Mouse (Mus musculus) mammary gland, adult 2 months (tissue): ENCODE measurements around the gene Krt39. TPM values are rescaled to one million over a fixed set of nuclear protein-coding genes. Genes with fewer than 3 reads are reported as not detected.

Experiments used
- polyA plus RNA-seq: library from polyadenylated mRNA; depleted of rRNA; stranded (reverse); fragments of >200 nt; gene quantifications from 2 replicates; pipeline ENCODE4 v1.2.3, GENCODE M21; 2012; ENCODE audit warnings: low replicate concordance; rRNA removed

Gene Krt39
- polyA plus RNA-seq: not detected in 2 replicates

DNA sequence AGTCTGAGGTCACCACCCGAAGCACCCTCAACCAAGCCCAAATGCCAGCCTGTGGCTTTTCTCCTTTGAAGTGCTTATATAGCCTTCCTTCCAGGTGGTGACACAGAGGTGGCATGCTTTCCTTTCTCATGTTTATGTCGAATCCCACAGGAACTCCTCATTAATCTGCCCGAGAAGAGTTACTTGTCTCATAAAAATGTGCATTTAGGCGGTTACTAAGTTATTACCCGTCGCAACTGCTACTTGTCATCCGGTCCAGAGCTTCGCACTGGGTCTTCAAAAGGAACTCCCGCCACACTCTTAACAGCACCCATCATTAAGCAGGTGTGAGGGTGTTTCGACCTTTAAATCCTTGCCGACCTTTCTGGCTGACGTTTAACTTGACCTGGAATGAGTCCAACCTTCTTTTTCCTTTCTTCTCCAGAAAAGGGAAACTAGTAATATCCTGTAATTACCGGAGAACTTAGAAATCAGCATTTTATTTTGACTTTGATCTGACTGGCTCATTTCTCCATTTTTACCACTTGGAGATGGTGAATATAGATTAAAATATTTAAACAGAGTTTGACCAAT, at the start of gene Krt39:
Krt39 (minus strand) TSS at position 51 of the 573 bp plus-strand sequence.

GRCm38 (mm10) chr11:99566530-99566929, 45.4 kb upstream of the Krt39 start, which contains the start of gene Krtap3-1:
TSS of gene Krtap3-1 (minus strand) at chr11:99566630.

GRCm38 (mm10) chr11:99559366-99559765, 38.2 kb upstream of the Krt39 start, which contains the start of gene Gm11939:
TSS of gene Gm11939 (minus strand) at chr11:99559466.

DNA sequence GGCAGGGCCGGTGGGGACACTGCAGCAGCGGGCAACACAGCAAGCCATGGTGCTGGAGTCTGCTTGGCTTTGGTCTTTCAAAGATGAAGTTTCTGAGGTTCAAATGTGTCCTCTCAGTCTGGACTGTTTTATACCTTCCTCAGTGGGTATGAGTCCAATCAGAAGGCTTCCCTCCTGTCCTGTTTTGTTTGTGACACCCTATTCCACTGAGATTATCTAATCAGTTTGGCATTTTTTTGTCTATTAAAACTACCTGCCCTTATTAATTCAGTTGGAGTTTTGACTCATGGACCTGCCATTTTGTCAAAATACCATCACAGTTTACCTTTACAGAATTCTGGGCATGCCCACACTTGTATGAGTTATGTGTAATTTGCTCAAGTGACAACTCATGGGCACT, 35.6 kb upstream of the Krt39 start, which contains the start of gene Krtap3-2:
Krtap3-2 (minus strand) TSS at position 101 of the 400 bp plus-strand sequence.

GRCm38 (mm10) chr11:99550765-99551164, 29.6 kb upstream of the Krt39 start, which contains the start of gene Krtap3-3:
TSS of gene Krtap3-3 (minus strand) at chr11:99550865.

DNA sequence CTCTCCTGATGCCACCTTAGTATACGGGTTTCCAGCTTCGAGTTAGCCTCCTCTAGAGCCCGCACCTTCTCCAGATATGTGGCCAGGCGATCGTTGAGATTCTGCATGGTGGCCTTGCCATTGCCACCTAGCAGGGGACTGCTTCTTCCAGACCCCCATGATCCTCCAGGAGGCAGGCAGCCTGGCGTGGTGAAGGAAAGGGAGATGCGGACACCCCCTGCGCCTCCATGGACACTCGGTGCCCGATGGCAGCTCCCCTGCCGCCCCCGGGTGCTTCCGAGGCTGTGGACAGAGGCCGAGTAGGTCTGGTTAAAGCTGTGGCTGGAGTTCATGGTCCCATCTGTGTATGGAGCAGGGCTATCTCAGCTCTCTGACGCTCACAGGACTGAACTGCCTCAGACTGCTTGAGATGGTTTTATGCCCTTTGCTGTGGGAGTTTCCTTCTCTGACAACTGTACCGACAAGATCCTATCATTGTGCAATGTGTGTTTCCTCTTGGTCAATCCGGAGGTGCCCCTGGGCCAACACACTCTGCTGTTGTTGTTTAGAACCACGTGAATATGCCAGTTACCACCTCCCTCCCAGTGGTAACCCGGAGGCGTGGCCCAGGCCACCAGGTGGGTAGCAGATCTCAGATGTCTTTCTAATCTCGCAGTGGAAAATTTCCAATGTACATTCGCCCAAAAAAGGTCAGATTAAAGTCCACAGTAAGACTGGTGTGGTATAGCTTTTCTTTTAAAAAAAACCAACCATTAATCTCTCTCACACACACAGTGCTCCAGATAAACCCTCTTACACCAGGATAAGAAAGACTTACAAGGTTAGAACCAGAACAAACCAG, 28.2 kb downstream of the Krt39 start, which contains the start of gene Krt23:
Krt23 (minus strand) TSS at position 405 of the 841 bp plus-strand sequence.

Other genes starting within 250 kb of the Krt39 start
- gene Krt24, start 236.1 kb downstream of the Krt39 start, polyA plus RNA-seq: 0.17 TPM in 1 of 2 replicates, not detected in the other
- gene Krt25, start 198.4 kb downstream of the Krt39 start, polyA plus RNA-seq: not detected in 2 replicates
- not detected in 2 replicates for gene Krt26, start 183.4 kb downstream of the Krt39 start, polyA plus RNA-seq
- gene Krt27, start 170.2 kb downstream of the Krt39 start, polyA plus RNA-seq: not detected in 2 replicates
- not detected in 2 replicates for gene Krt28, start 146.4 kb downstream of the Krt39 start, polyA plus RNA-seq
- gene Krt10, start 132.0 kb downstream of the Krt39 start, polyA plus RNA-seq: 2.3 and 24.1 TPM in 2 replicates
- not detected in 2 replicates for gene Krt12, start 99.1 kb downstream of the Krt39 start, polyA plus RNA-seq
- 0.13 and 0.25 TPM in 2 replicates for gene Krt20, start 83.2 kb downstream of the Krt39 start, polyA plus RNA-seq
- 2.8 and 3.9 TPM in 2 replicates for gene Krt23, start 28.2 kb downstream of the Krt39 start, polyA plus RNA-seq
- not detected in 2 replicates for gene Krt40, start 21.8 kb upstream of the Krt39 start, polyA plus RNA-seq
- gene Krtap3-3, start 29.5 kb upstream of the Krt39 start, polyA plus RNA-seq: not detected in 2 replicates
- gene Krtap3-2, start 35.5 kb upstream of the Krt39 start, polyA plus RNA-seq: 0.43 and 2.2 TPM in 2 replicates
- not detected in 2 replicates for gene Gm11939, start 38.1 kb upstream of the Krt39 start, polyA plus RNA-seq
- gene Krtap3-1, start 45.3 kb upstream of the Krt39 start, polyA plus RNA-seq: not detected in 2 replicates
- gene Krtap1-5, start 59.7 kb upstream of the Krt39 start, polyA plus RNA-seq: not detected in 2 replicates
- not detected in 2 replicates for gene Krtap1-4, start 62.3 kb upstream of the Krt39 start, polyA plus RNA-seq
- not detected in 2 replicates for gene Krtap1-3, start 70.0 kb upstream of the Krt39 start, polyA plus RNA-seq
- gene Krtap9-3, start 76.8 kb upstream of the Krt39 start, polyA plus RNA-seq: not detected in 2 replicates
- not detected in 2 replicates for gene Gm11938, start 82.0 kb upstream of the Krt39 start, polyA plus RNA-seq
- gene Gm11937, start 88.9 kb upstream of the Krt39 start, polyA plus RNA-seq: not detected in 2 replicates
- not detected in 2 replicates for gene Krtap2-4, start 93.5 kb upstream of the Krt39 start, polyA plus RNA-seq
- not detected in 2 replicates for gene Gm11562, start 99.1 kb upstream of the Krt39 start, polyA plus RNA-seq
- not detected in 2 replicates for gene Krtap4-1, start 106.9 kb upstream of the Krt39 start, polyA plus RNA-seq
- gene Krtap4-2, start 113.7 kb upstream of the Krt39 start, polyA plus RNA-seq: not detected in 2 replicates
- gene Krtap4-7, start 122.8 kb upstream of the Krt39 start, polyA plus RNA-seq: not detected in 2 replicates
- not detected in 2 replicates for gene Gm11555, start 128.9 kb upstream of the Krt39 start, polyA plus RNA-seq
- gene Gm11563, start 137.6 kb upstream of the Krt39 start, polyA plus RNA-seq: not detected in 2 replicates
- gene Krtap4-6, start 144.6 kb upstream of the Krt39 start, polyA plus RNA-seq: not detected in 2 replicates
- gene Gm14190, start 169.4 kb upstream of the Krt39 start, polyA plus RNA-seq: not detected in 2 replicates
- gene Gm14180, start 213.0 kb upstream of the Krt39 start, polyA plus RNA-seq: not detected in 2 replicates